Comparison of ENCODE assay signal across 9 mouse cellular contexts in genomic region chr11:22610433-22611101, GRCm38 (mm10).
DNase-seq lines count a peak whose midpoint lies in the region; ATAC-seq lines count a peak whose summit lies in the region.
"Had no signal": no experiment of that assay in that cellular context is flagged by ENCODE, and none has a peak within 500 bp of the region (broad histone marks: within the 10 kb centered on the region; RNA-seq: fewer than 3 reads in every experiment).

No protein-coding gene starts in this region.

- ATAC-seq in frontal cortex, adult (ENCODE audit: low TSS enrichment): peak; percentile 79
- no peak for ATAC-seq in hindbrain, embryonic 11.5 days (ENCODE audit: low FRiP score)

- H3K4me1 ChIP-seq in hindbrain, embryonic 11.5 days (replicated peaks; ENCODE audit: control insufficient read depth, insufficient read depth, low read length): no peaks in the 10 kb centered on the region

- no peaks in the 10 kb centered on the region for H3K36me3 ChIP-seq in hindbrain, embryonic 11.5 days (ENCODE audit: control insufficient read depth, insufficient read depth, low read length)

- H3K9ac ChIP-seq in hindbrain, embryonic 11.5 days (ENCODE audit: low read depth, low read length): no peak overlapping the region

- DNase-seq in frontal cortex, adult 2 months (ENCODE audit: extremely low spot score in 1 of 2, low spot score in 1 of 2): no peak
- peak; percentile 94 for DNase-seq in R1 (ENCODE audit: low read depth, low spot score)
- DNase-seq in hindbrain, embryonic 11.5 days (ENCODE audit: low spot score): peak; percentile 24
- DNase-seq in lung, postnatal 10 days: peak; percentile 51
- DNase-seq in cerebellum, postnatal 36 days: no peak
- DNase-seq in thymus, postnatal 10 days (ENCODE audit: low spot score in 2 of 2): no peak
- no peak for DNase-seq in urinary bladder, postnatal 25 days (ENCODE audit: low spot score)

- 8% methylated on average over 12 of the region's 12 CpGs for WGBS in hindbrain, embryonic 11.5 days

- H3K27ac ChIP-seq in hindbrain, embryonic 11.5 days (ENCODE audit: low read depth, low read length): no peak overlapping the region

- H3K27me3 ChIP-seq in hindbrain, embryonic 11.5 days (ENCODE audit: control insufficient read depth, insufficient read depth, low read length): no peaks in the 10 kb centered on the region

- H3K4me2 ChIP-seq in hindbrain, embryonic 11.5 days (replicated peaks; ENCODE audit: low read depth, low read length): no peak overlapping the region

- H3K9me3 ChIP-seq in hindbrain, embryonic 11.5 days (ENCODE audit: control insufficient read depth, low read length): no peaks in the 10 kb centered on the region

- H3K4me3 ChIP-seq in hindbrain, embryonic 11.5 days (ENCODE audit: low read depth, low read length): no peak overlapping the region
- H3K4me3 ChIP-seq: megakaryocyte, embryonic 14.5 days had no signal

Comparison
In these comparisons a context has a peak if more than half of its experiments do, and no peak if none do; other contexts are left out.
1. DNase-seq: peak in R1 (single experiment), hindbrain, embryonic 11.5 days (single experiment) and lung, postnatal 10 days (single experiment); none in frontal cortex, adult 2 months (0 of 2), cerebellum, postnatal 36 days (0 of 2), thymus, postnatal 10 days (0 of 2) and urinary bladder, postnatal 25 days (single experiment).